Mouse (Mus musculus) spleen, adult 18-20 months (tissue): Measurements from ENCODE around the gene Bcl2.
A peak's percentile ranks its signal among the peaks of the same experiment; 100 is the strongest.

ENCODE experiments used
- DNase-seq, 2 experiments: peaks; one replicate each; pipeline ENCODE4 v3.0.0; 2022; ENCODE audit warnings: mixed read lengths in 2 of 2

Bcl2 gene

GRCm38 (mm10) chr1:106712330-106712729 lies 1.7 kb downstream of the Bcl2 start:
- peak; percentile 73 to 79 for DNase-seq

DNA sequence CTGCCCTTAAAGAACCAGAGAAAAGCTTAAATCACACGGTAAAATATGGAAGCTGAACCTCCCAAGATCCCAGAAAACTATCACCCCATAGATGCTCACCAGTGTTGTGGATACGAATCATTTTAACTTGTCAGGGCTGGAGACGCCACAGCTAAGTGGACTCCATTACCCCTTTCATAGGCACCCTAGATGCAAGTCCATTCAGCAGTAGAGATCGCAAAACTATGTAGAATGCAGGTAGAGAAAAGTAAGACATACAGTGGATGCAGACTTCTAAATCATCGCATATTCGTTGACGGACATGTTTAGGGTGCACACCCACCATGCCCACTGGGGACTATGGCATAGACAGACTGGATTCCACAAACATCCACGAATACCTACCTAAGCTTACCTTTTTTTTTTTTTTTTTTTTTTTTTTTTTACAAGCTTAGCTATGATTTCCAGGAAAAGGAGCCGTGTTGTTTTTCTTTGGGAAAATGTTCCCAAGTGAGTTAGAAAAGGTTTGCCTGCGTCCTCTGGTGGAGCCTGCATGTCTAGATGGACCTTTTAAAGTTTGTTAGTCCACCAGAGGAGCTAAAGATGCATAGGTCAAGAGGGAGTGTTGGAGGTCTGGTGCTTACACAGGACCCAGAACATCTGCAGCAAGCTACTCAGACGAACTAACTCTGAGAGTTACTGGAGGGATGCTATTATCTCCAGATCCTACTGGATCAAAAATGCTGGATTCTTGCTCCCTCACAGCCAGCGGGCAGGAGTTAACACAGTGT lies 2.5 kb downstream of the Bcl2 start:
- DNase-seq = no peak

DNA sequence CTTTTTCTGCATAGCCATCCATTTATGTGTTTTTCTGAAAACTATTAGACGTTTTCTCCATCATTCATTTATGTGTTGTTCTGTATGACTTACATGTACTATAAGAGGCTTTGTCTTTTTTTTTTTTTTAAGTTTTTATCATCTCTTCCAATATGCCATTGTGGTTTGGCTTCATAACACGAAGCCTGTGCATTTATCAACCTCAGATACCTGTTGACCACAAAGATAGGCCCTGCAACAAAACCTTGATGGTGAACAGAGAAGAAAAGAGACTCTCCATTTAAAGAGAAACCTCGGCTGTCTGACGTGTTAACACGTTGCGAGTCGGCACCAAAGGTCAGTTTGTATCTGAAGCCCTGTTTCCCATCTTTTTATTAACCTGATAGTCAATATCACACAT lies 3.9 kb downstream of the Bcl2 start:
- no peak for DNase-seq

DNA sequence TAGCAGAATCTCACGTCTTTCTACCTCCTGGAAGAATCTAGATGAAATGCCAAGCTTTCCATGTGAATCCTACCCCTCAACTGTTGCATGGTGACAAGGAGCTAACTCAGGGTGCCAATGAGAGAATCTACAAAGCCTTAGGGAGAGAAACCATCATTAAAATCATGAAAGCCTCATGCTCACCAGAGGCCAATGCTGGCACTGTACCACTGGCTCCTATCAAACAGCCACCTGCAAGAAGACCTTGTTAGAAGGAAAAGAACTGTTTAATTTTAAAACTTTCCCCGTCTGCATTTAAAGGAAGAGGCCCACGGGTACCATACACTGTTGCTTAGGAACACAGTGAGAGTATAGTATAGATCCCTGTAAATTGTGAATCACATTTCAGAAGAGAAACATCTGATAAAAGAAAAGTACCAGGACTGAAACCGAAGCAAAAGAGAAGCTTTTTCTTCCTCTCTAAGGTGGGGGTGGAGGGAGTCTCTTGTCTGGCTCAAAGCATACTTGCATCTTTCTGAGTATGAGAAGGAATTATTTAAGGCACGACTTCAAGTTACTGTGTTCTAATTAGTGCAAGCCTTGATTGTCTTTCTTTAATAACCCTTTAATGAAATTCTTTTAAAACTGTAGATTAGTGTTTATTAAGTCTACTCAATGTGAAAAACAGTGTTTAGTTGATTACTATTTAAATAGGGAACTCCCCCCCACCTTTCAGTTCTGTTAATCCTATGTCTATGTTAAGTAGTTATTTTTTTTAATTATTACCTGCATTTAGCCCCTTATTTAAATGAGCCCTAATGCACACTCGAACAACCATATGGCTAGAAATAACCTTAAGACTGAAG lies 6.8 kb downstream of the Bcl2 start:
- no peak for DNase-seq

GRCm38 (mm10) chr1:106703183-106703582 lies 10.9 kb downstream of the Bcl2 start:
- no peak for DNase-seq

DNA sequence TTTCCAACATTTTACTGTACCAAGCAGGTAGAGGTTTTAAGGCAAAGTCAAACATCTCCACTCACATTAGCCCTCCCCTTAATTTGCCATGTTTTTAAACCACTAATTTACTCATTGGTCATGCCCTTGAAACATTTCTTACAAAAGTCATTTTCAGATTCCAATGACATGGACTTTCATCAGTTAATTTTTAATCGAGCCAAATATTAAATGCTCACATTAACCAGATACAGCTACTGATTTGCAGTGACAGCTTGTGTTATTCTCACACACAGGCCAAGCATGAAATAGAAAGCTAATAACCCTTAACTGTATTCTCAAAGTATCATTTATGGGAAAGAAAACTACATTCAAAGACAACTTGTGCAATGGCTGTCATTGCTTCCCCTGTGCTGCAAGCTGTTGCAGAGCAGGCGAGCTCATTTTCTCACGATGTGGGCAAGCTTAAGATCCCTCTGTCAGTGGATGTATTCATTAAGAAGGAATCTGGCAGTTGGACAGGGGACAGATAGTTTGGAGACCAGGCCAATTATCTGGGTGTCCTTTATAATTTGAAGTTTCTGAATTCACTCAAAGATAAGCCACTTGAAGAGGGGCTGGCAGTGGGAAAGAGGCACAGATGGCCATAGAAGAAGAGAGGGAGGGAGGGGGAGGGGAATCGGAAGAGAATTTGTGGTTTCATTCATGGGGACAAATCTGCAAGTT lies 11.5 kb downstream of the Bcl2 start:
- DNase-seq = no peak

- no peak for DNase-seq
These were observed 13.5 kb downstream of the Bcl2 start for GRCm38 (mm10) chr1:106700520-106701114.

DNA sequence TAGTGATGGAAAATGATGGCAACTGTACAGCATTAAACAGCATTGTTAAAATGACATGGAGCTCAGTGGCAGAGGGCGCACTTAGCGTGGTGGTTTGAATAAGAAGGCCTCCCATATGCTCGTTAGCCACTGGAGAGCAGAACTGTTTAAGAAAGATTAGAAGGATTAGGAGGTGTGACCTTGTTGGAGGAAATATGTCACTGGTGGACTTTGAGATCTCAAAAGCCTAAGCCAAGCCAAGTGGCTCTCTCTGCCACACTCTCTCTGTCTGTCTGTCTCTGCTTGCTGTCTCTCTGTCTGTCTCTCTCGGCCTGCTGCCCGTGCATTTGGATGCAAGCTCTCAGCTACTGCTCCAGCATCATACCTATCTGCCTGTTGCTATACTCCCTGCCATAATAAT lies 17.6 kb downstream of the Bcl2 start:
- no peak for DNase-seq

GRCm38 (mm10) chr1:106695649-106696048 lies 18.4 kb downstream of the Bcl2 start:
- DNase-seq = no peak

DNA sequence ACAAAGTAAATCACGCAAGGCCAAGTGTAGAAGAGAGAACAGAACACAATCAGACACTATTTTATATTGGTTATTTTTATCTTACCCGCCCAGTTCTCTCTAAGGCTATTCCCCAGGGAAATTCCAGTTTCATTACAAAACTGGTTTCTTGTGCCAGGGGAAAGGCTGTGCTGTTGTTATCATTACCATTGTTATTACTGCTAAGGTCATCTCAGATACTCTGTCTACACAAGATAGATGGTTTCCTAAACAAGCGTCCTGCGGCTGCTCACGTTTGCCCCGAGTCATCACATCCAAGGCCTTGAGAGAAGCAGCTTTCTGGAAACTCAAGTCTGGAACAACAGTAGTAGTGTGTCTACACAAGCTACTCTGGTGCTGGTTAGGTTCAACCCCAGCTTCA lies 19.8 kb downstream of the Bcl2 start:
- no peak for DNase-seq

- no peak for DNase-seq
These were observed 21.5 kb downstream of the Bcl2 start for GRCm38 (mm10) chr1:106692599-106692998.

GRCm38 (mm10) chr1:106690887-106691286 lies 23.2 kb downstream of the Bcl2 start:
- no peak for DNase-seq

DNA sequence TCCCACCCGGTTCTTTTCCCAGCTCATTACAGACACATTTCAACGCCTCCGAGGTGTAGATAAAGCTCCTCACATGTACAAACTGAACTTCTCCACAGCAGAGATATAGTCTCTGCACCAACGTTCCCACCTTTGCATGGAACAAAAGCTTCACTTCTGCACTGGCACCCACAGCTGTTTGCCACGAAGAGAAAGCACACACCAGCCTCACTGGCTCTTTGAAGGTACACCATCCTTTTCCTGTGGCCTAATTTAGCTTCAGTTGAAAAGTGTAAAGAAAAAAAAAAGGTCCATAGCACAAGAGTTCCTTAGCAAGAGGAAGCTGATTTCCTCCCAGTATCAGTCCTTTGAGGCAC lies 25.9 kb downstream of the Bcl2 start:
- DNase-seq = no peak

DNA sequence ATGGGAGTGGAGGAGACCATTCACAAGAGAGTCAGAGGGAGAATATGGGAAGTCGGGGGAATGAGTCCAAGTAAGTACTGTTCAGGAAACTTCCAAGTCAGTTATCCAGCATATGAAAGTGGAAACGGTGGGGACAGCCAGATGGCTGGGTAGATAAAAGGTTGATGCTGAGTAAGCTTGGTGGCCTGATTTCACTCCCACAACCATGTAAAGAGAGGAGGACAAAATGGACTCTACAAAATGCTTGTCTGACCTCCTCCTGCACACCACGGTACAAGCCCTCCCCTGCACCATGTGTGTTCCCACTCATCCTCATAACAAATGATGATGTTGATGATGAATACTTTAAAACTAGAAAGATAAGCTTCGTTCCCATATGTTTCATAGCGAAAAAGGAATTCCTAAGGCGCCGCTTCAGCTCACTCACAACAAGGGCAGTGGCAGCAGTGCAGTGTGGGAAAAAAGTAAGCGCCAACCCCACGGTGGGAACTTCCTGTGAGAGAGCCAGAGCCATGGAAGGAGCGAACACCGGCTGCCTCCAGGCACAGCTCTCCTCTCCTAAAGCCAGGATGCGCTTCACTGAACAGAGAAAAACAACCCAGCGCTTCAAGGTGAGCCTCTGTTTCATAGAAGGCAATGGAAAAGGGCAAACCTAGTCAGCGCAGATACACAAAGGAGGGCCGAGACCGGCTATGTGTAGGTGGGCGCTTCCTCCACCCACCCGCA lies 26.5 kb downstream of the Bcl2 start:
- DNase-seq = no peak

DNA sequence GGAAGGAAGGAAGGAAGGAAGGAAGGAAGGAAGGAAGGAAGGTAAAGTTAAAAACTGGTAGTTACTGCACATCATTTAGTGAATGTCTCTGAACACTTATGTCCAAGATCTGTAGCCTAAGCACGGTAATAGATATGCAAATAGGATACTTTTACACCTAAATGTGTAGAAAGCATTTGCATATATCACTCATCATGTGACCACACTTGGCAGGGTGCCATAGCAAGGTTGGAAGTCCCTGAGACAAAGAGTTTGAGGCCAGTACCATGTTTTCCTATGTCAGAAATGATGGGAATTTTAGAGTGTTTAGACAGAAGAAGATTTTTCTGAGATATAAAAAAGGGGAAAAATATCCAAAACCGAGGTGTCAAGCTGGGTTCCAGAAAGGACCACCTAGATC lies 28.4 kb downstream of the Bcl2 start:
- DNase-seq = no peak

DNA sequence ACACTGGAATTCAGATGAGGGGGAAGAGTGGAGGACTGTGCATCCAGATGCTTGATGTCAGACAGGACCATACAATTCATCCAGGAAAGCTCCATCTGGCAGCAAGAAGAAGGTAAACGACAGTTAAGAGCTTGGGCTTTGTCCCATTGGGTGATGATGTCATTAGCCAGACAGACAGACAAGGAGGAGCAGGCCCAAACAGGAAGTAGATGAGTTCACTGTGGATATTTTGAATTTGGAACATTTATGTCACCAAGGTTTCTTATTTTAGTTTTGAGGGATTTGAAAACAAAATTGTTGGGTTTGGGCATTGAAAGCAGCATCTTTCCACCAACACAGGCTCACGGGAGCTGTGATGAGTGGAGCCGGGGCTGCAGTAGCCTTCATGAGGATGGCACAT lies 29.5 kb downstream of the Bcl2 start:
- DNase-seq = no peak

DNA sequence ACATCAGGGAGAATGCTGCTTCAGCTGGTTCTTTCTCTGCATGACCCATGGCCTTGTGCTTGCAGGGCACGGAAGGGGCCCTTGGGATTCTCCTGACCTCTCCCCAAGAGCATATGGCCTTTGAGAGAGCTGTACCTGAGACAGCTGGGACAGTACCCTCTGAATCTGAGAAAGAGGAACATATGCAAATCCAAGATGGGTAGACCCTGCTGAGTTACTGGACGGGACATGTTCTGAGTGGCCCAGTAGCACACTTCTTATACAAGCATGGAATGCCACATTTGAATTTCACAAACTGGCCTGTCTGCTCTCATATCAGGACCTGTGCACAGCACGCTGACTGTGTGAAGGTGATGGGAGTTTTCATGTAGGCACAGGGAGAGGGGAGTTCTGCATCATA lies 31.2 kb downstream of the Bcl2 start:
- DNase-seq = no peak

DNA sequence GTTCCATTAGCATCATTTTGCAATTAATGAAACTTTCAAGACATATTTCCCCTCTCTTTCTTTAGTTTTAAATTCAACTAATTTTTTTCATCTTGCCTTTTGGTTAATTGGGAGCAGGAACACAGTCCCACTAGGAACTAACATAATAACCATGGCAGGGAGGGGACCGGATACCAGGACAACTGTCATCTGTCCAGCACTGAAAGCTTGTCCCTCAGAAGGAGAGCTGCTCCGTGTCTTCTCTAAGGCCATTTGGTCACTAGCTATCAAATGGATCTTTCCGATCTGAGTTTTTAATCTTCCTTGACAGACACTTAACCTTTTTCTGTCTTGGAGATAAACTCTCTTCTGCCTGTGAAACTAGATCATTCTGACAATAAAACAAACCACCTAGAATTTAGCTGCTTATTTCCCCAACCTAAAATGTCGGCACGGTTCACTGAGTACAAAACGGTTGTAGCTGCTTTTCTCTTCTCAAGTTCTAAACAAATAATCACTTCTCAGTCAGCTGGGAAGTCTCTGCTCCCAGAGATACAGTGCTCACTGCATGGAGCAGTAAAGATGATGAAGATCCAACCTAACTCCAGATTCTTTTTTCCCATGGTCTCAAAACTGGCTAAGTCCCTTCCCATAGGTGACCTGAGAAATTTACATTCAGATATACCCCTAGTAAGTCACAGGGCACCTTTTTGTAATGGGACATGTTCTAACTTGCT lies 34.1 kb downstream of the Bcl2 start:
- DNase-seq = no peak

DNA sequence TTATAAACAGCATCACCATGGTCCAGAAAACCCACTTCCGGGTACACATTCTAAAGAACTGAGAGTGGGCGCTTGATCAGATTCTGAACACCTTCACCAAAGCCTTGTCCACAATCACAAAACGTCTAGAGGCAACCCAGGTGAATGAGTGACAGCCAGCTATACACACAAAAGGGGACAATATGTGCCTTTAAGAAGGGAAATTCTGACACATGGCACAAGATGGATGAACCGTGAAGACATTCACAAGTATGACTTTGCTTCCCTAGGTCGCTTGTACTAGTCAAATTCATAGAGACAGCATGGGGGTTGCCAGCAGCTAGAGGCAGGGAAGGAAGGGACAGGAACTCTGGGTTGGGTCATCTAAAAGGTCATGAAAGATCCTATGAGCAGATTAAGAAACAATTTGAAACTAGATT lies 36.0 kb downstream of the Bcl2 start:
- no peak for DNase-seq

DNA sequence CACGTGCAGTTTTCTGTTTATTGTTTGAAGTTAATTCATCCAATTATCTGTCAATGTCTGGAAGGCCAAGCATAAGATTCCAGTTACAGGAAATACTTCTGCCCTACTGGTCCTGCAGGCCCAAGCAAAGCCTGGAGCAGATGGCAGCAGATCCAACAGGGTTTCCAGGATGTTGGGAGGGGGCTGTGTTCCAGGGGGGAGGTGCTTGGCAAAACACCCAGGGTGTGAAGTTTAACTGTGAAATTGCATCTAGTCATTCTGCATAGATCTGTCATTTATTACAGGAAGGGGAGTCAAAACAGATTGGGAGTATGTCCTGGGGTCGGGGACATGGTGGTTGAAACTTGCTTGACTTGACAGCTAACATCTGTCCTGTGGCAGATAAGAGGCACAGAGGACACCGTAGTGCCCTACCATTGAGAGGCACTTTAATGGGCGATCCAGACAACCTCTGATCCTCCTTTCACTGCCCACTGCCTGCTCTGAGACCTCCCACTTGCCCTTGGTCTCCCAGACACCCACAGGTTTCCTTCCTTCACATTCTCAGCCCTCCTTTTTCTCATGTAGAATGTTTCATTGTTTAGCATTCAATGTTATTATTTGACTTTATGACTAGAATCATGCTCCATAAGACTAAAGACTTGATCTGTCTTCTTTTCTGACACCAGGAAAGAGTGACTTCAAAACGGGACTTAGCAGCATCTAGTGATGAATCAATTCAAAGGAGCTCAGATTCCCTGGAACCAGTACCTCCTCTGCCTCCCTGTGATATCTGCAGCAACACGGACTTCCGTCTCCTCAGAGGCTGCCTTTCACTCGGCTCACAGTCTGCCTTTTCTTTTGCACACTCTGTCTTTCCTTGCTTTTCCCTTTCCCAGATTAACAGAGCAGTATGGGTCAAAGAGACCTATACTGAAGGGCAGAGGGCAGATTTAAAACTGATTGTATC lies 47.7 kb downstream of the Bcl2 start:
- DNase-seq = no peak

GRCm38 (mm10) chr1:106664978-106665377 lies 49.1 kb downstream of the Bcl2 start:
- DNase-seq = no peak
